Mouse (Mus musculus) lung, embryonic 14.5 days (tissue): ENCODE data around the gene Stmn1. TPM values are rescaled to one million over a fixed set of nuclear protein-coding genes. Genes with fewer than 3 reads are reported as not detected.
A peak's percentile ranks its signal among the peaks of the same experiment; 100 is the strongest.

ENCODE experiments used
- ATAC-seq: fragments of 200-750 bp; cut with Nextera tagmentation; 2 replicates; pipeline ENCODE4 v1.8.0; 2017; ENCODE audit warnings: mild to moderate bottlenecking, moderate TSS enrichment, moderate library complexity; ENCODE audit not compliant: insufficient read depth
- DNase-seq: peaks from one replicate; pipeline ENCODE4 v3.0.0-alpha.2; 2015
- H3K27ac ChIP-seq: fragments of 300-500 bp; sonication (generic); 2 replicates; pipeline ENCODE4 v1.5.1; 2014; ENCODE audit warnings: low read depth, mild to moderate bottlenecking, moderate library complexity
- H3K27me3 ChIP-seq: fragments of 300-500 bp; sonication (generic); 2 replicates; pipeline ENCODE4 v1.6.1; 2014; ENCODE audit warnings: low read length, control low read depth; ENCODE audit not compliant: insufficient read depth
- H3K36me3 ChIP-seq: fragments of 300-500 bp; sonication (generic); 2 replicates; pipeline ENCODE4 v1.6.1; 2014; ENCODE audit warnings: control low read depth; ENCODE audit not compliant: insufficient read depth
- H3K4me1 ChIP-seq: fragments of 300-500 bp; sonication (generic); 2 replicates; pipeline ENCODE4 v1.6.1; 2014; ENCODE audit warnings: antibody characterized with exemption, control low read depth; ENCODE audit not compliant: insufficient read depth
- H3K4me2 ChIP-seq: fragments of 300-500 bp; sonication (generic); 2 replicates; pipeline ENCODE4 v1.6.1; 2014; ENCODE audit warnings: mild to moderate bottlenecking
- H3K4me3 ChIP-seq: fragments of 300-500 bp; sonication (generic); 2 replicates; pipeline ENCODE4 v1.5.1; 2014; ENCODE audit warnings: low read depth, low read length
- H3K9ac ChIP-seq: fragments of 300-500 bp; sonication (generic); 2 replicates; pipeline ENCODE4 v1.6.1; 2014
- H3K9me3 ChIP-seq: fragments of 300-500 bp; sonication (generic); 2 replicates; pipeline ENCODE4 v1.6.1; 2016; ENCODE audit warnings: low read depth, low read length, control low read depth
- CTCF ChIP-seq: IDR thresholded peaks from 2 replicates; pipeline ENCODE4 v1.5.1; 2016; ENCODE audit warnings: antibody characterized with exemption, low read depth
- WGBS: fragments of 180-500 bp; shearing (Covaris S2); extraction: QIAGEN DNeasy Blood & Tissue Kit; methylation state at CpG from one replicate; pipeline ENCODE4 v1.1.7; 2014; 5-methylcytosine and 5-hydroxymethylcytosine counted together
- polyA plus RNA-seq: library from polyadenylated mRNA; unstranded; fragments of >200 nt; fragmentation: Nextera tagmentation; extraction: Ambion mirVana; gene quantifications from 2 replicates; pipeline ENCODE4 v1.2.1, GENCODE M21; 2014

Gene Stmn1
- polyA plus RNA-seq, 1 experiment from 2014 or later, result 1,772 TPM

DNA sequence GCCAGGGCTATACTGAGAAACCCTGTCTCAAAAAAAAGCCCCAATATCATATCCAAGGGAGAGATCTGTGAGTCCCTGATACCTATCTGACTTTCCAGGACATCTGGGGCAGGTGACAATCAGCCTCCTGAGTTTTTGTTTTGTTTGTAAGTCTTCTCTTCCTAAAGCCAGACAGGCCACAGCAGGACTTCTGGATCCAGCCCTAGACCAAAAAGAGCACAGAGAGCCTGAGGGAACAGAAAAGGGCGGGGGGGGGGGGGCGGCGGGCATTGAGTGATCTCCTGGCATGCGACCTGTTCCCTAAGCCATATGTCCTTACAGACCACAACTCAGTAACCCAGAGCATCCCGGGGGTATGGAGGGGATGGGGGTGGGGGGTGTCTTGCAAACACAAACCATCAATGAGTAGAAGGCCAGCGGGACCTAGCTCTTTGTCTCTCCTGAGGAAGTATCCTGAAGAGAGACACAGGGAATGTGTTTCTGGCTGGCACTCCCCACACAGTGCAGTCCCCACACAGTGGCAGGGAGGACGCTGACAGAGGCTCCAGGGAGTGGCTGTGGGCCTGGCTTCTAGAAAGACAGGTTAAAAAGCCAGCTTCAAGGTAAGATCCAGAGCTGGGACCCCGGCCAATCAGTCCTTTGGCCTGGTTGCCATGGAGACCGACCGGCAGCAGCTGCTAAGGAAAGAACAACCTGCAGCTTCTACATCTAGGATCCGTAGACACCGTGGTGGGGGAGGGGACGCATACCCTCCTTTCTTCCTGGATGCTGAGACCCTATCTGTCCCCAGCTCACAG, 18.3 kb upstream of the Stmn1 start:
- Histone ChIP-seq H3K36me3 (no peaks in the 10 kb centered on the region), H3K4me3 (no peak overlapping the region), H3K4me2 (no peak overlapping the region), H3K27me3 (peaks cover 23% of the 10 kb centered on the region), H3K9me3 (no peaks in the 10 kb centered on the region), H3K27ac (no peak overlapping the region), H3K4me1 (no peaks in the 10 kb centered on the region; the same call in 1 of the 2 replicates), H3K9ac (no peak overlapping the region)
- TF ChIP-seq CTCF, result no peak
- ATAC-seq (no peak; the same call in 1 of the 2 replicates), DNase-seq (peak; percentile 53)
- 41% methylated on average over 13 of the region's 13 CpGs for WGBS

DNA sequence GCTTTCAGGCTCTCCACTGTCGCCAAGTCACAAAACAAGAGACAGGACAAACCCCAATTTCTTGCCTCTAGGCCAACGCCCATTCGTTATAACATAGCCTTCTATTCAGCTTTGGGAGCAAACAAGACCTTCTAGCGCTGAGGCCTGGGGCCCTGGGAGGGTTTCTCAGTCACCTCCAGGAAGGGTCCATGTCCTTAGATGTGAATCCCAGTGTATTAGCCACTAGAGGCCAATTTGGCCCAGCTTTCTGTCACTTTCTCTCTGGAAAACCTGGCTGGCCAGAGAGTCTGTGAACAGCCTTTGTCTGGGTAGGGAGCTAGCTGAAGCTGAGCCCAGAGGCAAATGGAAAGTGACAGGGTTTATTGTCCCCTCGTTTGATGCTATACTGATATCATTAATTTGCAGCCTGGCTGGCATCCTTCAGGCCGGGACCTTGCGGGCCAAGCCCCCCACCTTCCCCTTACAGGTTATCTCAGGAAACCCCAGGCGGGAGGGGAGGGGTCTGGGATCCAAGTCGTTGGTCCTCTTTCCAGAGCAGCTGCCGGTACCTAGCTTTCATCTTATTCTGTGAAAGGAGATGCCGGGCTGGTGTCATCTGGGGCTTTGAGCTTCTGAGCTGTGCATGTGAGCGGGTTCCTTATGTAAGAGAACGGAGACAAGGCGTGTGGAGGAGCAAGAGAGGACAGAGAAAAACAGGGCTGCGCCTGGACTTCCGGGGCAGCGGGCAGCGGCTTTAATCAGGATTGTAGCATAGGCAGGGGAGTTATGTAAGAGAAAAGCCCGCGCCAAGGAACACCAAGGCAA, 17.5 kb upstream of the Stmn1 start:
- H3K4me2 ChIP-seq, result peak overlapping the region; percentile 16; the same call in 1 of the 2 replicates
- peaks cover 3% of the 10 kb centered on the region; the same call in 1 of the 2 replicates for H3K4me1 ChIP-seq
- H3K27ac ChIP-seq, result no peak overlapping the region
- 23% methylated on average over 20 of the region's 20 CpGs for WGBS
- no peak overlapping the region for H3K9ac ChIP-seq
- no peak for TF ChIP-seq CTCF
- no peak overlapping the region for H3K4me3 ChIP-seq
- H3K9me3 ChIP-seq, result no peaks in the 10 kb centered on the region
- no peaks in the 10 kb centered on the region for H3K36me3 ChIP-seq
- ATAC-seq, result no peak
- DNase-seq, result peak; percentile 49
- H3K27me3 ChIP-seq, result peaks cover 28% of the 10 kb centered on the region

DNA sequence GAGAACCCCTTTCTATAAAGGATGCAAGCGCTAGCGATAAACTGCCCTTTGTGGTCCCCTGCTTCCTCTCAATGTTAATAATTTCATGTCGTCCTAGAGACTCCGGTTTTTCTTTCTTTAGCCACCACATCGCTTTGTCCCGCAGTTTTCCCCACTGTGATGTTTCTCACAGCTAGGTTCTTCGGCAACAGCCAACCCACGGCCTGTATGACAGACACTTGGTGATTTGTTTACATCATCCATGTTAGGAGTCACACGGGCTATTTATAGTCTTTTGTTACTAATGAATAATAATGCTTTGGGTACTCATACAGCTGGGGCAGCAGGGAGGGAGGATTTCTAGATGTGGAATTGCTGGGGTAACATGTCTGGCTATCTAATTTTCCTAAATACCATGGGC, 16.6 kb upstream of the Stmn1 start:
- H3K4me3 ChIP-seq, result no peak overlapping the region
- H3K36me3 ChIP-seq, result no peaks in the 10 kb centered on the region
- DNase-seq, result no peak
- H3K4me2 ChIP-seq, result no peak overlapping the region
- 45% methylated on average over 9 of the region's 9 CpGs for WGBS
- TF ChIP-seq CTCF, result no peak
- no peak overlapping the region for H3K27ac ChIP-seq
- peaks cover 3% of the 10 kb centered on the region; the same call in 1 of the 2 replicates for H3K4me1 ChIP-seq
- no peak for ATAC-seq
- no peaks in the 10 kb centered on the region for H3K9me3 ChIP-seq
- H3K9ac ChIP-seq, result no peak overlapping the region
- peaks cover 28% of the 10 kb centered on the region for H3K27me3 ChIP-seq

DNA sequence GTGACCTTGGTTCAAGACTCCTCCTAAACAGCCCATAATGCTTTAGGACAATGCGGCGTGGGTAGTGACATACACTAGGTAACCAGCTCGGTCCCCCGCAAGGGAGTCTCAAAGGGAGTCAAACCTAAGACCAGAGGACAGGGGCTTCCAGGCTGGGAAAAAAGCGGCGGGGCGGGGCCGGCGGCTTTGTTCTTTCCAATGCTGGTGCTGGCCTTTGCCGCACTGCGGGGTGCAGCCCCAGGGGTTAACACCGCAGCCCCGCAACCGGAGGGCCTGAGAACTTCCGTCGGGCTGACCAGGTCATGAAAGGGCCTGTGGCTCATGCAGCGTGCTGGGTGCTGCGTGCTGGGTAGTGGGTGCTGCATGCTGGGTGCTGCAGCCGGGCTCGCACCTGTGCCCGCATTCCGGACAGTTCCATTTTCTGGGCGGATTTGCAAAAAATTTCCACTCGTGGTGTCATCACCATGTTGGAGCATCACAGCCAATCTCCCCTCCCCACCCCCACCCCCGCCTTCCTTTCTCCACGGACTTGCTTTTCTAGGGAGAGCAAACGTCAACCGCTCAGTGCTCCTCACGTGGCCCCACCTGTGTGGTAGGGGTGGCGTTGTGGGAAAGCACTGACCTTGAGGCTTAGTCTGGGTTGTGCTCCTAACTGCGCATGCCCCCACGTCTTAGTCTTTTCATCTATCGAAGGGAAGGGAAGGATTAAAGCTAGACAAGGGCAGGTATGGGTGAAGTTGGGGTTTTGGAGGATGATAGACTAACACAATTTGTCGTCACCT, 14.3 kb upstream of the Stmn1 start:
- TF ChIP-seq CTCF, result no peak
- Histone ChIP-seq H3K36me3 (no peaks in the 10 kb centered on the region), H3K4me3 (no peak overlapping the region), H3K27me3 (peaks cover 28% of the 10 kb centered on the region), H3K27ac (no peak overlapping the region), H3K9me3 (no peaks in the 10 kb centered on the region), H3K4me1 (peaks cover 3% of the 10 kb centered on the region; the same call in 1 of the 2 replicates), H3K4me2 (no peak overlapping the region), H3K9ac (no peak overlapping the region)
- WGBS, result 23% methylated on average over 34 of the region's 34 CpGs
- ATAC-seq (no peak), DNase-seq (no peak)

DNA sequence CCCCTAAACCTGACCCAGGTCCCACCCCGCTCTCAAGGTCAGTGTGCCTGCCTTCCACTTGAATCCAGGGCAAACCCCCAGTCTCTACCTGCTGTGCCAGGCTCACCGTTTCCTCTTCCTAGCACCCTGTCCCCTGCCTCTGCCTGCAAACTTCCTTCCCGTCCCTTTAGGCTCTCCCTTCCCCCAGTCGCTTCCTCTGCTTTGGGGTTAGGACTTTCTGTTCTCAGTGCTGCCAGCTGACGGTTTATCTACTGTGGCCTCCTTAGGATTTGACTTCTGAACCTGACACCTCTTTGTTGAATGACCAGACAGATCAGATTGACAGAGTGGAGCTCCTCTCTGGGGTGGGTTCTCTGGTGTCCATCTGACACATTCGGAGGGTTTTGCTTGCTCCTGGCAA, 12.8 kb upstream of the Stmn1 start:
- ATAC-seq, result no peak
- Histone ChIP-seq H3K27me3 (peaks cover 28% of the 10 kb centered on the region), H3K9ac (no peak overlapping the region), H3K9me3 (no peaks in the 10 kb centered on the region), H3K4me1 (peaks cover 3% of the 10 kb centered on the region; the same call in 1 of the 2 replicates), H3K36me3 (no peaks in the 10 kb centered on the region), H3K4me3 (no peak overlapping the region), H3K27ac (no peak overlapping the region; the same call in 1 of the 2 replicates), H3K4me2 (no peak overlapping the region)
- no peak for DNase-seq
- WGBS, result 24% methylated on average over 6 of the region's 6 CpGs
- no peak for TF ChIP-seq CTCF

DNA sequence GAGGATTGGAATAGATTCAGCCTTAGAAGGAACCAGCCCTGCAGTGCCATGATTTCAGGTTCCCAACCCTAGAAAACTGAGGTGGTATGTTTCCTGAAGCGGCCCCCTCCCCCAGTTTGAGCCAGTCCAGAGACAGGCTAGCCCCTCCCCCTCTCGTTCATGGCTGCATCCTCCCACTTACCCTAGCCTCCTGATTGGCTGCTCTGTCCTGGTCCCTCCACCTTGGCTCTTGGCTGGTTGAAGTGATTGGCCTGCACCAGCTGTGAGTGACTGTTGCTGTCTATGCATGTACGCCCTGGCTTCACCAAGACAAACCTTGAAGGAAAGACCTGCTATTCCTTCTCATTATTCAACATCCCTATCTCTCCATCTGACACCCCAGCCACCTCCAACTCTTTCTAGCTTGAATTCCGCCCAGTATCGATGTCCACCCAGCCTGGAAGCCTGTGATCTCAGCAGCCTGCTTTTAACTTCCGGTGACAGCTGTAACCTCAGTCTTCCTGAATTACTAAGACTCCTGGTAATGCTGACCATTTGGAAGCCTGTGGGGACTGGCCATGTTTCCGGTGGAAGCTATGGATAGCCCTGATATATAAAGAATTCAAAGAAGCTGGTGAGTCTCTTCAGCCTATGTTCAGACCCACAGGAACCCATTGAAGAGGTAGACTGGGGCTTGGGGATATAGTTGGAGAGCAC, 10.8 kb upstream of the Stmn1 start:
- peaks cover 25% of the 10 kb centered on the region for H3K27me3 ChIP-seq
- no peak overlapping the region for H3K9ac ChIP-seq
- no peak for ATAC-seq
- DNase-seq, result no peak
- H3K4me3 ChIP-seq, result no peak overlapping the region
- no peak overlapping the region for H3K27ac ChIP-seq
- no peak for TF ChIP-seq CTCF
- no peak overlapping the region for H3K4me2 ChIP-seq
- H3K4me1 ChIP-seq, result 0 out of 2 replicates have a peak, but pooled peaks cover 3% of the 10 kb centered on the region
- WGBS, result 56% methylated on average over 7 of the region's 7 CpGs
- H3K9me3 ChIP-seq, result no peaks in the 10 kb centered on the region
- no peaks in the 10 kb centered on the region for H3K36me3 ChIP-seq
